Mouse (Mus musculus): ENCODE measurements at regions not wholly inside any gene's neighbourhood (a gene's known extent, or its start where the extent isn't known, plus 50 kb on each side); places are given as distances from the start of the nearest gene placed in this dataset.
A peak's percentile ranks its signal among the peaks of the same experiment; 100 is the strongest.

DNA sequence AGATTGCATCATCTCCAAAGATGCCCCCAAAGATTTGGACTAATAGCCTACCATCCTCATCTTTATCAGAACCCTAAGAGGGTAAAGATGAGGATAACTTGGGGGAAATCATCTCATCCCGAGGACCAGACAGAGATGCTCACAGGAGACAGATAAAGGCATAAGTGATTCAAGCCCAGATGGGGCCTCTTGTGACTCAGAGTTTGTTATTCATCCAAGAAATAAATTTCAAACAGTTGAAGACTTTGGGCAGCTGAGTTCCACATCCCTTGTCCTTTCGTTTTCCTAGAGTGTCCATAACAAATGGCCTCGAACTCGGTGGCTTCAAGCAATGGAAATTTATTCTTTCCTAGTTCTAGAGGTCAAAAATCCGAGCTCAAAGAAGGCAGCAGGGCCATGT lies 485.1 kb upstream of the Gm10131 start:
- Histone ChIP-seq H3K4me1 (ENCODE audit: control insufficient read depth, insufficient read depth, low read length) (no peaks in the 10 kb centered on the region), H3K4me2 (replicated peaks; ENCODE audit: low read depth, low read length) (no peak overlapping the region), H3K9me3 (ENCODE audit: control insufficient read depth, low read depth, low read length) (no peaks in the 10 kb centered on the region), H3K36me3 (ENCODE audit: control insufficient read depth, insufficient read depth, low read length) (no peaks in the 10 kb centered on the region), H3K27ac (ENCODE audit: low read length) (no peak overlapping the region), H3K27me3 (ENCODE audit: control insufficient read depth, insufficient read depth, low read length) (no peaks in the 10 kb centered on the region), H3K9ac (replicated peaks; ENCODE audit: low read depth, low read length) (no peak overlapping the region), H3K4me3 (ENCODE audit: low read depth, low read length) (no peak overlapping the region)
- 65% methylated on average over 5 of the region's 5 CpGs for WGBS
- no peak for ATAC-seq (ENCODE audit: insufficient number of reproducible peaks, insufficient read depth, low FRiP score, low read depth)

DNA sequence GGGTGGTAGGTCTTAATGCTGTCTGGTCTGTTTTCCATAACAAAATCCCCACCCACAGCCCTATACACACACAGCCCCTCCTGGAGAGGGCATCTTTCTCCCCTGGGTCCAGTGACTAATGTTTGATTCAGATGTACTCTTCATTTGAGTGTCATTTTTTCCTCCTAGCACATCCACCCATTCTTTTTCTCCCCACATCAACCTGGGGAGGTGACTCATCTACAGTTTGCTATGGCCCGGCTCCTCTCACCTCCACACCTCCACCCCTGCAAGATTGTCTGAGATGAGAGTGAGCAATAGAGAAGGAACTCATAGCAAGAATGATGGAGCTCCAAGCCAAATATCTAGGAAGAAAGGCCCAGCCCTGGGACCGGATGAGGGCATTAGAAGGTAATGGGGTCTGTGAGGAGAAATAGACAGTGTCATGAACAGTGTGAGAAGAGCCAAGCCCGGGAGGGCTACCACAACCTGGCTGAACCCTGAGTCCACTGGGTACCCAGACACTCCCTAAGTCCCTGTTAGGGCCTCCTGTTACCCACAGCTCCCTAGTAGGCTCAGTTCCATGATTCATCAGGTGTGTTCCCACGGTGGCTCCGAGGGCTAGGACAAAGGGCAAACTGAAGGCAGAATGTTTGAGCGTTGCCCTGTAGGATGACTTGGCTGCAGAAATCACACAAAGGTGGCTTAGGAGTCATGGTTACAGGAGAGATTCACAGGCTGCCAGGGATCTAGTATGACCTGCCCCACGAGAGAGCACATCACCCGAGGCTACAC lies 479.6 kb upstream of the Gm10131 start:
- Histone ChIP-seq H3K27me3 (ENCODE audit: control insufficient read depth, insufficient read depth, low read length) (no peaks in the 10 kb centered on the region), H3K4me3 (ENCODE audit: low read depth, low read length) (no peak overlapping the region), H3K36me3 (ENCODE audit: control insufficient read depth, insufficient read depth, low read length) (no peaks in the 10 kb centered on the region), H3K9me3 (ENCODE audit: control insufficient read depth, low read depth, low read length) (no peaks in the 10 kb centered on the region), H3K27ac (ENCODE audit: low read length) (no peak overlapping the region), H3K9ac (replicated peaks; ENCODE audit: low read depth, low read length) (no peak overlapping the region), H3K4me2 (replicated peaks; ENCODE audit: low read depth, low read length) (no peak overlapping the region), H3K4me1 (ENCODE audit: control insufficient read depth, insufficient read depth, low read length) (no peaks in the 10 kb centered on the region)
- WGBS: 83% methylated on average over 8 of the region's 8 CpGs
- no peak for ATAC-seq (ENCODE audit: insufficient number of reproducible peaks, insufficient read depth, low FRiP score, low read depth)

DNA sequence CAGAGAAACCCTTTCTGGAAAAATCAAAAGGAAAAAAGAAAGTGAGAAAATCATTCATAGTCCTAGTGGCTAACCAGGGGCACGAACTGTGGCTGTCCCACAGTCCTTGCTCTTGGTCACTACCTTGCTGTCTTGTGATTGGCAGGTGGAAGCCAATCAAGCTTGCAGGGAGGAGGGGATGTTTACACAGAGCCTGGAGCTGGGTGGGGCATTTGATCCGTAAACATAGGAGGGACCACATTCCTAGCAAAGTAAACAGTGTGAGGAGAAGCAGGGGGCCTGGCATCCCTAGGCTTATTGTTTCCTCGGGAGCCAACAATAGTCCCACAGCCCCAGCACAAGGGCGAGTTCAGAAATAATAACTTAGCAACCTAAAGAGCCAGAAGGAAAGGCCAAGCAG lies 466.5 kb upstream of the Gm10131 start:
- Histone ChIP-seq H3K4me2 (replicated peaks; ENCODE audit: low read depth, low read length) (no peak overlapping the region), H3K9me3 (ENCODE audit: control insufficient read depth, low read depth, low read length) (no peaks in the 10 kb centered on the region), H3K9ac (replicated peaks; ENCODE audit: low read depth, low read length) (no peak overlapping the region), H3K4me3 (ENCODE audit: low read depth, low read length) (no peak overlapping the region), H3K27ac (ENCODE audit: low read length) (0 out of 2 replicates have a peak overlapping the region, but pooled peaks have one; percentile 27), H3K27me3 (ENCODE audit: control insufficient read depth, insufficient read depth, low read length) (no peaks in the 10 kb centered on the region), H3K36me3 (ENCODE audit: control insufficient read depth, insufficient read depth, low read length) (no peaks in the 10 kb centered on the region), H3K4me1 (ENCODE audit: control insufficient read depth, insufficient read depth, low read length) (0 out of 2 replicates have a peak, but pooled peaks cover 3% of the 10 kb centered on the region)
- ATAC-seq (ENCODE audit: insufficient number of reproducible peaks, insufficient read depth, low FRiP score, low read depth): peak; percentile 89
- WGBS: 24% methylated on average over 4 of the region's 4 CpGs

GRCm38 (mm10) chr8:34574009-34574408 lies 462.5 kb upstream of the Gm10131 start:
- WGBS: 59% methylated on average over 3 of the region's 3 CpGs
- no peaks in the 10 kb centered on the region for H3K27me3 ChIP-seq (ENCODE audit: control insufficient read depth, insufficient read depth, low read length)
- H3K9me3 ChIP-seq (ENCODE audit: control insufficient read depth, low read depth, low read length): 0 out of 2 replicates have a peak, but pooled peaks cover 4% of the 10 kb centered on the region
- no peak overlapping the region for H3K4me3 ChIP-seq (ENCODE audit: low read depth, low read length)
- no peak overlapping the region for H3K9ac ChIP-seq (replicated peaks; ENCODE audit: low read depth, low read length)
- ATAC-seq (ENCODE audit: insufficient number of reproducible peaks, insufficient read depth, low FRiP score, low read depth): no peak
- H3K36me3 ChIP-seq (ENCODE audit: control insufficient read depth, insufficient read depth, low read length): no peaks in the 10 kb centered on the region
- H3K4me1 ChIP-seq (ENCODE audit: control insufficient read depth, insufficient read depth, low read length): 0 out of 2 replicates have a peak, but pooled peaks cover 6% of the 10 kb centered on the region
- peak overlapping the region; percentile 56; the same call in 1 of the 2 replicates for H3K27ac ChIP-seq (ENCODE audit: low read length)
- H3K4me2 ChIP-seq (replicated peaks; ENCODE audit: low read depth, low read length): no peak overlapping the region

DNA sequence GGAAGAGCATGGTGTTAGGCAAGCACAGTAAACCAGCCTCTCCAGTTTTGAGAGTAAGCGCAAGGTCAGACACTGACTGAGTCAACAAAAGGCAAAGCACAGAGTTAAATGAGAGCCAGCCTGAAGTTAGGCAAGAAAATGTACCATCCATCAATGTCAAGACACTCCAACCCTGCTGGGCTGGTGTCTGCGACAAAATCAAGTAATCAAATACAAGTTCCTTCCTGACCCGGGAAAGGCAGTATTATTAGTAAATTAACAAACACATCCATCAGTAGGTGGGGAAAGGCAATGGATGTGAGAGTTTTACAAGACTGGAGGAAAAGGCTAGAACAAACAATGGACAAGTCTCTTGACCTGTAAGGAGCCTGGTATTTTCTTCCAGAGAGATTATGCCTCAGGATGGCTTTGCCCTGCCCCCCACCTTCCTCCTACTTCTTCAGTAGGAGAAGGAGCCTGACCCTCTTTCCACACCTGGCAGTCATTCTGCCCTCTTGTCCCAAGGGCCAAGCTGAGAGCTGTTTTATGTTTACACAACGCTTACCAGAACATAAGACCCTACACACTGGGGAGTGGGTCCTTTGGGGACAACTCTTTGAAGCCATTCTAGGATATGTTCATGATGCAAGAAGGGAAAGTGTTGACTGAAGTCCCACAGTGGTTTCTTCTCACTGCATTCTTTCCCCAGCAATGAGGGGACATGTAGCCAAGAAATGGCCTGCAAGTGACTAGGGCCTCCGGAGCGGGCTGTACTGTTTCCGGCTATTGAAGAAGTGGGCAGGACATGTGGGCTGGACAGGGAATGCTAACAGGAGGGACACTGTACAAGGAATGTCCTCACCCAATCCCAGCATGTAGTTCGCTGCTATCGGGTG lies 461.7 kb upstream of the Gm10131 start:
- WGBS: 42% methylated on average over 9 of the region's 9 CpGs
- H3K27ac ChIP-seq (ENCODE audit: low read length): peak overlapping the region; percentile 56; the same call in 1 of the 2 replicates
- no peaks in the 10 kb centered on the region for H3K36me3 ChIP-seq (ENCODE audit: control insufficient read depth, insufficient read depth, low read length)
- no peak overlapping the region for H3K9ac ChIP-seq (replicated peaks; ENCODE audit: low read depth, low read length)
- 0 out of 2 replicates have a peak, but pooled peaks cover 4% of the 10 kb centered on the region for H3K9me3 ChIP-seq (ENCODE audit: control insufficient read depth, low read depth, low read length)
- ATAC-seq (ENCODE audit: insufficient number of reproducible peaks, insufficient read depth, low FRiP score, low read depth): peak; percentile 80
- 0 out of 2 replicates have a peak, but pooled peaks cover 6% of the 10 kb centered on the region for H3K4me1 ChIP-seq (ENCODE audit: control insufficient read depth, insufficient read depth, low read length)
- no peaks in the 10 kb centered on the region for H3K27me3 ChIP-seq (ENCODE audit: control insufficient read depth, insufficient read depth, low read length)
- no peak overlapping the region for H3K4me3 ChIP-seq (ENCODE audit: low read depth, low read length)
- no peak overlapping the region for H3K4me2 ChIP-seq (replicated peaks; ENCODE audit: low read depth, low read length)

GRCm38 (mm10) chr8:34571736-34572135 lies 460.2 kb upstream of the Gm10131 start:
- Histone ChIP-seq H3K9me3 (ENCODE audit: control insufficient read depth, low read depth, low read length) (0 out of 2 replicates have a peak, but pooled peaks cover 4% of the 10 kb centered on the region), H3K4me2 (replicated peaks; ENCODE audit: low read depth, low read length) (no peak overlapping the region), H3K36me3 (ENCODE audit: control insufficient read depth, insufficient read depth, low read length) (no peaks in the 10 kb centered on the region), H3K27me3 (ENCODE audit: control insufficient read depth, insufficient read depth, low read length) (no peaks in the 10 kb centered on the region), H3K4me3 (ENCODE audit: low read depth, low read length) (no peak overlapping the region), H3K27ac (ENCODE audit: low read length) (no peak overlapping the region), H3K9ac (replicated peaks; ENCODE audit: low read depth, low read length) (no peak overlapping the region), H3K4me1 (ENCODE audit: control insufficient read depth, insufficient read depth, low read length) (0 out of 2 replicates have a peak, but pooled peaks cover 6% of the 10 kb centered on the region)
- WGBS: 91% methylated on average over 1 of the region's 1 CpGs
- no peak for ATAC-seq (ENCODE audit: insufficient number of reproducible peaks, insufficient read depth, low FRiP score, low read depth)

GRCm38 (mm10) chr8:34562278-34562677 lies 450.7 kb upstream of the Gm10131 start:
- Histone ChIP-seq H3K4me2 (replicated peaks; ENCODE audit: low read depth, low read length) (no peak overlapping the region), H3K4me1 (ENCODE audit: control insufficient read depth, insufficient read depth, low read length) (no peaks in the 10 kb centered on the region), H3K27me3 (ENCODE audit: control insufficient read depth, insufficient read depth, low read length) (no peaks in the 10 kb centered on the region), H3K27ac (ENCODE audit: low read length) (no peak overlapping the region), H3K36me3 (ENCODE audit: control insufficient read depth, insufficient read depth, low read length) (no peaks in the 10 kb centered on the region), H3K4me3 (ENCODE audit: low read depth, low read length) (no peak overlapping the region), H3K9me3 (ENCODE audit: control insufficient read depth, low read depth, low read length) (peaks cover 3% of the 10 kb centered on the region; the same call in 1 of the 2 replicates), H3K9ac (replicated peaks; ENCODE audit: low read depth, low read length) (no peak overlapping the region)
- 33% methylated on average over 8 of the region's 8 CpGs for WGBS
- no peak for ATAC-seq (ENCODE audit: insufficient number of reproducible peaks, insufficient read depth, low FRiP score, low read depth)

DNA sequence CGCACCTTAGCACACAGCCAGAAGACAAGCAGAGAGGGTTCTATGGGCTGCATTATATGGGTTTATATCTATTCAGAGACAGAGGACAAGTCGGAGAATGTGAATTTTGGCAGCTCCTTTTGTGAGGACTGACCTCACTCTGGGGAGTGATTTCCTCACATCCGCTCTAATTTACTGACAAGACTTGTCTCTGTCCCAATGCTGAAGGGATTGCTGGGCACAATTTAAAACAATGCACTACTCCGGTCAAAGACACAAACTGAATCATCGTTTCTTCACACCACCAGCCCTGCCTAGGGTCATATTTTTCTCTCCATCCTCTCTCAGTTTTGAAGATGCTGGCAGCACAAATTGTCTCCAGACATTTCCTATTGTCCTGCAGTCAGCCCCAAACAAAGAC lies 438.2 kb upstream of the Gm10131 start:
- no peaks in the 10 kb centered on the region for H3K9me3 ChIP-seq (ENCODE audit: control insufficient read depth, low read depth, low read length)
- ATAC-seq (ENCODE audit: insufficient number of reproducible peaks, insufficient read depth, low FRiP score, low read depth): no peak
- H3K27ac ChIP-seq (ENCODE audit: low read length): no peak overlapping the region
- 66% methylated on average over 5 of the region's 5 CpGs for WGBS
- no peaks in the 10 kb centered on the region for H3K27me3 ChIP-seq (ENCODE audit: control insufficient read depth, insufficient read depth, low read length)
- no peak overlapping the region for H3K4me2 ChIP-seq (replicated peaks; ENCODE audit: low read depth, low read length)
- no peaks in the 10 kb centered on the region for H3K36me3 ChIP-seq (ENCODE audit: control insufficient read depth, insufficient read depth, low read length)
- no peak overlapping the region for H3K4me3 ChIP-seq (ENCODE audit: low read depth, low read length)
- no peaks in the 10 kb centered on the region for H3K4me1 ChIP-seq (ENCODE audit: control insufficient read depth, insufficient read depth, low read length)
- H3K9ac ChIP-seq (replicated peaks; ENCODE audit: low read depth, low read length): no peak overlapping the region
